Mouse (Mus musculus) neural tube, embryonic 14.5 days (tissue): ENCODE measurements around the gene Cfap73. TPM values are rescaled to one million over a fixed set of nuclear protein-coding genes. Genes with fewer than 3 reads are reported as not detected.

Experiments used
- ATAC-seq: fragments of 200-750 bp; cut with Nextera tagmentation; 2 replicates; pipeline ENCODE4 v1.8.0; 2017; ENCODE audit warnings: low read depth, mild to moderate bottlenecking, moderate TSS enrichment, moderate library complexity
- H3K27ac ChIP-seq: fragments of 300-500 bp; sonication (generic); 2 replicates; pipeline ENCODE4 v1.5.1; 2014; ENCODE audit warnings: low read depth, mild to moderate bottlenecking, control low read depth, low read length, moderate library complexity, mixed read lengths
- H3K27me3 ChIP-seq: fragments of 300-500 bp; sonication (generic); 2 replicates; pipeline ENCODE4 v1.6.1; 2014; ENCODE audit warnings: low read length; ENCODE audit not compliant: control insufficient read depth, insufficient read depth
- H3K36me3 ChIP-seq: fragments of 300-500 bp; sonication (generic); 2 replicates; pipeline ENCODE4 v1.6.1; 2014; ENCODE audit warnings: low read length, mixed read lengths; ENCODE audit not compliant: control insufficient read depth, insufficient read depth
- H3K4me1 ChIP-seq: fragments of 300-500 bp; sonication (generic); 2 replicates; pipeline ENCODE4 v1.6.1; 2014; ENCODE audit warnings: low read length; ENCODE audit not compliant: control insufficient read depth, insufficient read depth
- H3K4me2 ChIP-seq: fragments of 300-500 bp; sonication (generic); 2 replicates; pipeline ENCODE4 v1.6.1; 2014; ENCODE audit warnings: mild to moderate bottlenecking, low read depth, low read length, control low read depth
- H3K4me3 ChIP-seq: fragments of 300-500 bp; sonication (generic); 2 replicates; pipeline ENCODE4 v1.5.1; 2014; ENCODE audit warnings: low read depth, low read length, control low read depth, mixed read lengths
- H3K9ac ChIP-seq: fragments of 300-500 bp; sonication (generic); replicated peaks from 2 replicates; pipeline ENCODE4 v1.6.1; 2014; ENCODE audit warnings: low read depth, mild to moderate bottlenecking, control low read depth, low read length, mixed read lengths
- H3K9me3 ChIP-seq: fragments of 300-500 bp; sonication (generic); 2 replicates; pipeline ENCODE4 v1.6.1; 2016; ENCODE audit warnings: low read length; ENCODE audit not compliant: control insufficient read depth
- WGBS: fragments of 180-500 bp; shearing (Covaris S2); extraction: QIAGEN DNeasy Blood & Tissue Kit; methylation state at CpG from one replicate; pipeline ENCODE4 v1.1.7; 2014; 5-methylcytosine and 5-hydroxymethylcytosine counted together
- polyA plus RNA-seq: library from polyadenylated mRNA; unstranded; fragments of >200 nt; fragmentation: Nextera tagmentation; extraction: Ambion mirVana; gene quantifications from 2 replicates; pipeline ENCODE4 v1.2.1, GENCODE M21; 2014

Gene Cfap73
- polyA plus RNA-seq, 1 experiment from 2014 or later: 0.46 TPM

- Histone ChIP-seq H3K27me3 (no peaks in the 10 kb centered on the region), H3K4me3 (no peak overlapping the region), H3K4me2 (no peak overlapping the region), H3K27ac (no peak overlapping the region), H3K9ac (no peak overlapping the region), H3K36me3 (no peaks in the 10 kb centered on the region), H3K4me1 (no peaks in the 10 kb centered on the region), H3K9me3 (no peaks in the 10 kb centered on the region)
- WGBS: 91% methylated on average over 7 of the region's 7 CpGs
- no peak for ATAC-seq
Measured at GRCm38 (mm10) chr5:120670132-120670531, 36.1 kb upstream of the Cfap73 start.

DNA sequence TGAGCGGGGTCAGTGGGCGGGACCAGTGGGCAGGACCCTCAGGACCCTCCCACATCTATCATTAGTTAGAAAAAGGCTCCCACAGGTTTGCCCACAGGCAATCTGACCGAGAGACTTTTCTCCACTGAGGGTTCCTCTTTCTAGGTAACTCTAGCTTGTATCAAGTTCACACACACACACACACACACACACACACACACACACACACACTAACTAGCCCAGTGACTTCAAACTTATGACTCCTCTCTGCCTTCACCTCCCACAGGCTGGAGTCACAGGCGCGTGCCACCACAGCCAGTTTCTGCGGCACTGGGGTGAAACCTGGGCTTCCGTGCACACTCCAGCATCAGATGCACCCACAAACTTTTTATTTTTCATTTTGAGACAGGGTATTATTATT lies 34.7 kb upstream of the Cfap73 start:
- H3K27me3 ChIP-seq: no peaks in the 10 kb centered on the region
- no peak overlapping the region for H3K27ac ChIP-seq
- H3K9me3 ChIP-seq: no peaks in the 10 kb centered on the region
- WGBS: 75% methylated on average over 7 of the region's 7 CpGs
- no peaks in the 10 kb centered on the region for H3K36me3 ChIP-seq
- H3K4me1 ChIP-seq: no peaks in the 10 kb centered on the region
- H3K9ac ChIP-seq: no peak overlapping the region
- ATAC-seq: no peak
- no peak overlapping the region for H3K4me3 ChIP-seq
- H3K4me2 ChIP-seq: no peak overlapping the region

- no peak for ATAC-seq
- 55% methylated on average over 2 of the region's 2 CpGs for WGBS
- no peak overlapping the region for H3K4me2 ChIP-seq
Measured at GRCm38 (mm10) chr5:120664888-120665287, 30.9 kb upstream of the Cfap73 start.

DNA sequence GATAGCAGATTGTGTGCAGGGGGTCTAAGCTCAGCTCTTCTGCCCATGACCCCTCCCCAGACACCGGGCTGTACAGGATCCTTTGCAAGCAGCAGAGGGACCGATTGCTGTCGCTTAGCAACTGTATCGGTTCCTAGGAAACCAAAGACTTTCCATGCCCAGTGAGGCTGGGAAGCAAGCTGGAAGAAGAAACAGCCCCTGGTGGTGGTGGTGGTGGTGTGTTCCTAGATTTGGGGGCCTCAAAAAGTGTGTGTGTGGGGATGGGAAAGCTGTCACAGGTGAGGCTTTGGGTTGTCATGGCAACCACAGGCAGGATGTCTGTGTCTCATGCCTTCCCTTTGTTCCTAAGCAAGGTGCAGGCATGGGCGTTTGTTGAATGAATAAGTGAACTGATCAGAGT lies 26.8 kb upstream of the Cfap73 start:
- H3K27me3 ChIP-seq: no peaks in the 10 kb centered on the region
- WGBS: 32% methylated on average over 5 of the region's 5 CpGs
- H3K36me3 ChIP-seq: no peaks in the 10 kb centered on the region
- no peaks in the 10 kb centered on the region for H3K9me3 ChIP-seq
- no peak overlapping the region for H3K27ac ChIP-seq
- H3K4me3 ChIP-seq: no peak overlapping the region
- H3K4me2 ChIP-seq: no peak overlapping the region
- H3K9ac ChIP-seq: no peak overlapping the region
- ATAC-seq: no peak
- H3K4me1 ChIP-seq: no peaks in the 10 kb centered on the region

More at GRCm38 (mm10) chr5:120664888-120665287, 30.9 kb upstream of the Cfap73 start:
- Histone ChIP-seq H3K4me1 (no peaks in the 10 kb centered on the region), H3K9ac (no peak overlapping the region), H3K36me3 (no peaks in the 10 kb centered on the region), H3K4me3 (no peak overlapping the region), H3K27ac (no peak overlapping the region), H3K27me3 (no peaks in the 10 kb centered on the region), H3K9me3 (no peaks in the 10 kb centered on the region)

DNA sequence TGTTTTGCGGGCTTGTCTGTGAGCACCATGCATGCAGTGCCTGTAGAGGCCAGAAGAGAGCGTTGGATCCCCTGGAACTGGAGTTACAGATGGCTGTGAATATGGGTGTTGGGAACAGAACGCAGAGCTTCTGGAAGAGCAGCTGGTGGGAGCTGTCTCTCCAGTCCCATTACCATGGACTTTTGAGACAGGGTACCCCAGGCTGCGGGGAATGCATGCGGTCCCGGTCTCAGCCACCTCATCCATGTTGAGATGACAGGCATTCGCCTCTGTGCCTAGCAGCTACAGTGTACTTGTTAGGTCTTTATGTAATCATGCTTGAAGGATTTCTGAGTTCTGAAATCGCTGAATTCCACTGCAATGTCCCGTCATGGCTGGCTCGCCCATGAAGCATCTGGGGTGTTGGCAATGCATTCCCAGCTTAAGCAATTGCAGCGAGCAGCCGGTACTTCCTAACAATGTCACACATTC lies 22.3 kb upstream of the Cfap73 start:
- no peaks in the 10 kb centered on the region for H3K36me3 ChIP-seq
- no peak overlapping the region for H3K4me2 ChIP-seq
- no peak overlapping the region for H3K27ac ChIP-seq
- no peaks in the 10 kb centered on the region for H3K9me3 ChIP-seq
- no peak overlapping the region for H3K9ac ChIP-seq
- H3K27me3 ChIP-seq: no peaks in the 10 kb centered on the region
- ATAC-seq: no peak
- WGBS: 90% methylated on average over 12 of the region's 12 CpGs
- H3K4me1 ChIP-seq: no peaks in the 10 kb centered on the region
- no peak overlapping the region for H3K4me3 ChIP-seq

- no peak overlapping the region for H3K9ac ChIP-seq
- H3K4me1 ChIP-seq: peaks cover 3% of the 10 kb centered on the region; the same call in 1 of the 2 replicates
- no peak overlapping the region for H3K4me3 ChIP-seq
- no peak for ATAC-seq
- WGBS: 95% methylated on average over 2 of the region's 2 CpGs
- no peak overlapping the region for H3K27ac ChIP-seq
- no peaks in the 10 kb centered on the region for H3K9me3 ChIP-seq
- H3K27me3 ChIP-seq: peaks cover 19% of the 10 kb centered on the region
- H3K4me2 ChIP-seq: no peak overlapping the region
- no peaks in the 10 kb centered on the region for H3K36me3 ChIP-seq
Measured at GRCm38 (mm10) chr5:120653873-120654272, 19.8 kb upstream of the Cfap73 start.

DNA sequence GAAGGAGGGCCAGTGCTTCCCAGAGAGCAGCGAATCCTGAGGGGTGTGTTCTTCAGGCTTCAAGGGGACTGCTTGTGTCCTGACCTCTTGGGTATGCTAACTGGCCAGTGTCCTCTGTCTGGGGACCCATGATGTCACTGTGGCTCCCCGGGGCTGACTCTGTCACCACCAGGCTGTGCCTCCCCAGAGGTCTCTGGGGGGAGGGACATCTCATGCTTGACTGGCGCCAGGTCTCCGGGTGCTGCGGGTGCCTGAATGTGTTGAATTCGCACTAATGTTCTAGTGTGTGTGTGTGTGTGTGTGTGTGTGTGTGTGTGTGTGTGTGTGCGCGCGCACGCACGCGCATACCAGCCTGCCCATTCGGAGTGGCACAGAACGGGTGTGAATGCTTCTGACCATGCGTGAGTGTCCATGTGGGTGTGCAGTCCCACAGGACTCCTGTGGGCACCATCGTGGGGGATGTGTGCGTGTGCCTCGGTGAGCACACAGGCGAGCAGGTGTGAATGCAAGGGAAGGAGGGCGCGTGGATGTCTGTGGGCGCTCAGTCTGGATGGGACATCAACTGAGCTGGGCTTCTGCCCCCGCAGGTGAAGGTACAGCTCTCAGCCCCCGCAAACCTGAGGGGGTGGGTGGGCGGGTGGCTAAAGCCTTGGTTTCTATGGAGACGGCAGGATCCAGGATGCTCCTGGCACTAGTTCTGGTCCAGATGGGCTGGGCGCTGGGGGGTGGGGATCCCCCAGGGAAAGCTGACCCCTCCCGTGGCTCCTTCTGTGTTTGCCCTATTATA lies 19.1 kb upstream of the Cfap73 start:
- Histone ChIP-seq H3K27ac (no peak overlapping the region), H3K4me2 (no peak overlapping the region), H3K4me1 (peaks cover 4% of the 10 kb centered on the region; the same call in 1 of the 2 replicates), H3K9me3 (no peaks in the 10 kb centered on the region), H3K27me3 (peaks cover 22% of the 10 kb centered on the region), H3K9ac (no peak overlapping the region), H3K36me3 (no peaks in the 10 kb centered on the region), H3K4me3 (no peak overlapping the region)
- whole genome bisulfite sequencing: 84% methylated on average over 28 of the region's 28 CpGs
- ATAC-seq: no peak

DNA sequence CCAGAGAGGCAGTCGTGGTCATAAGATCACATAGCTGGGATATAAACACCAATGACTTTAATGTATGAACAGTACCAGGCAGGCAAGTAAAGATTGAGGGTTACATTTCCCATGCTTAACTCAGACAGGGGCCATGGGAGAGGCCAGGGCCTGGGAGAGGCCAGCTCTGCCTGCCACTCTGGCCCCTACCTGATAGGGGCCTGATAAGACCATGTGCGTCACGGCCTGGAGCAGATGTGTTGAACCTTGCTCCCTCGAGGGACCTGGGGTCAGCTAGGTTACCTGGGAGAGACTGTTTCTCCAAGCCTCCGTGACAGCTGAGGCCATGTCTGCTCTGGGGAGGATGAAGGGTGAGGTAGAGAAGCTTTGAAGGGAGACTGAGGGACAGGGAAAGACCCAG lies 17.2 kb upstream of the Cfap73 start:
- WGBS: 86% methylated on average over 5 of the region's 5 CpGs
- Histone ChIP-seq H3K27me3 (peaks cover 22% of the 10 kb centered on the region), H3K9ac (no peak overlapping the region), H3K4me1 (peaks cover 4% of the 10 kb centered on the region; the same call in 1 of the 2 replicates), H3K27ac (no peak overlapping the region), H3K9me3 (no peaks in the 10 kb centered on the region), H3K36me3 (no peaks in the 10 kb centered on the region), H3K4me2 (no peak overlapping the region), H3K4me3 (no peak overlapping the region)
- ATAC-seq: no peak

DNA sequence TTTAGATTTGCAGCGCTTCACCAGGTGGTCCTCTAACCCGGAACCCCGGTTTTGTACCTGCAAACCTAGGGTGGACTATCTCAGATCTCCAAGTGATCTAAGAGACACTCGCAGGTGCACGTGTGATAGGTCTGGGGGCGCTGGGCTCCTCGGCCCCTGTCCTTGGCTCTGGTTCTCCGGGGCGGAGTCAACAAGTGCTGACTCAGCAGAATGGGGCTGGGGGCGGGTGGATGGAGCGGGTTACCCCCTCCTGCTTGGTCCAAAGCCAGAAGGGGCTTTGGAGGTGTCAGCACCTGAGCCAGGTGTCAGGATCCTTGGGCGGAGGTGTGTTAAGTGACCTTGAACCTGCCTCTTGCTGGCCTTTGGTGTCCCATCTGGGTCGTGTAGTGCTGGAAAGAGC lies 15.9 kb upstream of the Cfap73 start:
- ATAC-seq: no peak
- Histone ChIP-seq H3K27me3 (peaks cover 22% of the 10 kb centered on the region), H3K4me1 (peaks cover 4% of the 10 kb centered on the region; the same call in 1 of the 2 replicates), H3K4me3 (no peak overlapping the region), H3K27ac (no peak overlapping the region), H3K9ac (no peak overlapping the region), H3K4me2 (no peak overlapping the region), H3K9me3 (no peaks in the 10 kb centered on the region), H3K36me3 (no peaks in the 10 kb centered on the region)
- 26% methylated on average over 13 of the region's 13 CpGs for WGBS
